Mouse (Mus musculus): ENCODE results near the gene Gm4565. TPM values are rescaled to one million over a fixed set of nuclear protein-coding genes. Genes with fewer than 3 reads are reported as not detected.
"Not testable (repeated sequence)": the region's sequence is repeated elsewhere in the genome, so short reads cannot be mapped to it uniquely, and the experiment has no call there.

Gene Gm4565
- not detected for total RNA-seq (2021)
- long read RNA-seq, experiment 1 = 0 reads
- long read RNA-seq, experiment 2 = 0 reads

GRCm38 (mm10) chr7:22588027-22588426 is at the start of gene Gm4565:
Gene Gm4565 (minus strand): TSS chr7:22588127.
- DNase-seq = not testable (repeated sequence)

GRCm38 (mm10) chr7:22565243-22565642 is 22.7 kb downstream of the Gm4565 start, which contains the start of gene Gm4201:
Gene Gm4201 (minus strand): TSS chr7:22565343.
- DNase-seq = not testable (repeated sequence)

DNA sequence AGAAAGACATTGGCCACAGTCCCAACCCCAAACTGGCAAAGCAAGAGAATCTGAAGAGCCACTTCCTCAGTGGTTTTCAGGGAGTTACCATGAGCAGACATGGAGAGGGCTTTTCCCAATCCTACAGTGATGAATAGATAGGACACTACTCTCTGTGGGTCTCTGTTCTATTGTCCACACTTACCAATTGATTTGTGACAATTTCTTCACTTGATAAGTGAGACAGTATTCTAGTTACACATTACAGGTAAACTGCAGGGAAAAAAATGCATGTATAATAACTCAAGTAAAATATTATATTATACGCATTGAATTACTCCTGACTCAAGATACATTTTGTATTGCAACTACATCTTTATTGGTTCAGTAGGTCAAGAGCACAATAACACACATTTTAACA is 53.1 kb downstream of the Gm4565 start, which contains the start of gene Gm8677:
Gm8677 (minus strand) TSS at position 101 of the 400 bp plus-strand sequence.
- not testable (repeated sequence) for DNase-seq

Other genes starting within 250 kb of the Gm4565 start
- gene Gm8660, start 217.1 kb downstream of the Gm4565 start, total RNA-seq (2021) = not detected
- not detected for gene Vmn1r148, start 174.5 kb downstream of the Gm4565 start, total RNA-seq (2021)
- gene Vmn1r149, start 149.9 kb downstream of the Gm4565 start, total RNA-seq (2021) = not detected
- gene Gm10665, start 124.1 kb downstream of the Gm4565 start, total RNA-seq (2021) = not detected
- gene Vmn1r151, start 88.4 kb downstream of the Gm4565 start, total RNA-seq (2021) = not detected
- gene Vmn1r152, start 65.2 kb downstream of the Gm4565 start, total RNA-seq (2021) = not detected
- gene Gm8677, start 53.2 kb downstream of the Gm4565 start, total RNA-seq (2021) = not detected
- gene Gm4201, start 22.8 kb downstream of the Gm4565 start, total RNA-seq (2021) = not detected
- not detected for gene Vmn1r155, start 69.9 kb upstream of the Gm4565 start, total RNA-seq (2021)
- gene Gm8693, start 104.2 kb upstream of the Gm4565 start, total RNA-seq (2021) = not detected
- not detected for gene Gm4567, start 131.6 kb upstream of the Gm4565 start, total RNA-seq (2021)
- gene Vmn1r157, start 173.6 kb upstream of the Gm4565 start, total RNA-seq (2021) = not detected
- not detected for gene Vmn1r158, start 202.7 kb upstream of the Gm4565 start, total RNA-seq (2021)